Mouse (Mus musculus) testis, postnatal 10 days (tissue): ENCODE measurements around the gene Ttc33.

ENCODE experiments used
- DNase-seq: peaks from one replicate; pipeline ENCODE4 v3.0.0; 2021; ENCODE audit warnings: low spot score

Gene Ttc33

GRCm38 (mm10) chr15:5185366-5186292 is at the start of gene Ttc33:
Ttc33 (plus strand) TSS chr15:5185525.
- peak; percentile 85 for DNase-seq

- no peak for DNase-seq
These were observed 47.1 kb upstream of the Ttc33 start for GRCm38 (mm10) chr15:5138021-5138856.

- DNase-seq = no peak
These were observed 46.0 kb upstream of the Ttc33 start for GRCm38 (mm10) chr15:5139366-5139765.

- no peak for DNase-seq
These were observed 45.5 kb upstream of the Ttc33 start for GRCm38 (mm10) chr15:5139863-5140262.

GRCm38 (mm10) chr15:5140357-5140756 is 45.0 kb upstream of the Ttc33 start:
- DNase-seq = no peak

GRCm38 (mm10) chr15:5142047-5142446 is 43.3 kb upstream of the Ttc33 start:
- DNase-seq = no peak

- DNase-seq = no peak
These were observed 42.6 kb upstream of the Ttc33 start for GRCm38 (mm10) chr15:5142714-5143113.

- DNase-seq = peak; percentile 85
These were observed 41.8 kb upstream of the Ttc33 start, which contains the start of gene Prkaa1 for GRCm38 (mm10) chr15:5143361-5144020. Prkaa1 (plus strand) TSS chr15:5143861.

GRCm38 (mm10) chr15:5144021-5144778 is 41.1 kb upstream of the Ttc33 start:
- DNase-seq = peak; percentile 89

- DNase-seq = no peak
These were observed 40.0 kb upstream of the Ttc33 start for GRCm38 (mm10) chr15:5145196-5145945.

- no peak for DNase-seq
These were observed 36.1 kb upstream of the Ttc33 start for GRCm38 (mm10) chr15:5149187-5149586.

- DNase-seq = no peak
These were observed 33.2 kb upstream of the Ttc33 start for GRCm38 (mm10) chr15:5152171-5152570.

- DNase-seq = no peak
These were observed 30.7 kb upstream of the Ttc33 start for GRCm38 (mm10) chr15:5154621-5155020.

- no peak for DNase-seq
These were observed 30.2 kb upstream of the Ttc33 start for GRCm38 (mm10) chr15:5155093-5155492.

- DNase-seq = no peak
These were observed 29.0 kb upstream of the Ttc33 start for GRCm38 (mm10) chr15:5156355-5156754.

GRCm38 (mm10) chr15:5157386-5157785 is 27.9 kb upstream of the Ttc33 start:
- no peak for DNase-seq

GRCm38 (mm10) chr15:5158827-5159226 is 26.5 kb upstream of the Ttc33 start:
- no peak for DNase-seq

GRCm38 (mm10) chr15:5165121-5165773 is 20.1 kb upstream of the Ttc33 start:
- no peak for DNase-seq

- DNase-seq = no peak
These were observed 12.0 kb upstream of the Ttc33 start for GRCm38 (mm10) chr15:5173217-5173820.
